Mouse (Mus musculus) liver, adult (tissue): Measurements from ENCODE around the gene Hnrnpa1.

Experiments
- GATA4 ChIP-seq: IDR thresholded peaks from 2 replicates; pipeline ENCODE4 v1.6.1; 2014; ENCODE audit warnings: mild to moderate bottlenecking, low read length; ENCODE audit not compliant: insufficient replicate concordance

Gene Hnrnpa1

DNA sequence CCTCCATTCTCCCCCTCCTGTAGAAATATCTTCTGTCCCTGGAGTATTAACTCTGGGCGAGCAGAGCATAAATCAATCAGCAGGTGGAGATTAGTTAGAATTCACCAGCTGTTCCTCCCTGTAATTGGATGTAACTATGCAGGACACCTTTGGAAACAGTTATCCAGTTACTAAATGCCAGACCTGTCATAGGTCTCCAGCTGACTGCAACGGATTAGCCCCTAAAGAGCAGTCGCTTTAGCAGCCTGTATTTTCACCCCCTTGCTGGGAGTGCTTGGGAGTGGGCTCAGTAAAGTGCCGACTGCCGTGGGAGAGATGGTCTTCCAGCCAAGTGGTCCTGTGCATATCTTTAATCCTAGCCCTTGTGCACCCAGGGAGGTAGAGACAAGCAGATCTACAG lies 49.4 kb downstream of the Hnrnpa1 start:
- TF ChIP-seq GATA4: no peak

DNA sequence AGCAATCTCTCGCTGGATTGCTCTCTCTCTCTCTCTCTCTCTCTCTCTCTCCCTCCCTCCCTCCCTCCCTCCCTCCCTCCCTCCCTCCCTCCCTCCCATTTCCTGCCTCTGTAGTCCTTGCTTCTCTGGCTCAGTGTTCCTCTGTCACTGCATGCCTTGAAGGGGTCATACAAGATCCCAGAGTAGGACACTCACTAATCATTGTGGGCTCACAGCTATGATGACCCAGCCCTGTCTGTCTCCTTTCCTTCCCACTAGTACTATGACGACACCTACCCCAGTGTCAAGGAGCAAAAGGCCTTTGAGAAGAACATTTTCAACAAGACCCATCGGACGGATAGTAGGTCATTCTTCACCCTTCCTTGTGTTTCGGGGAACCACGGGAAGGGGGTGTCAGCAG lies 50.2 kb downstream of the Hnrnpa1 start:
- no peak for TF ChIP-seq GATA4

GRCm38 (mm10) chr15:103290843-103291242 lies 50.6 kb downstream of the Hnrnpa1 start:
- no peak for TF ChIP-seq GATA4

GRCm38 (mm10) chr15:103292673-103293345 lies 52.6 kb downstream of the Hnrnpa1 start:
- no peak for TF ChIP-seq GATA4

DNA sequence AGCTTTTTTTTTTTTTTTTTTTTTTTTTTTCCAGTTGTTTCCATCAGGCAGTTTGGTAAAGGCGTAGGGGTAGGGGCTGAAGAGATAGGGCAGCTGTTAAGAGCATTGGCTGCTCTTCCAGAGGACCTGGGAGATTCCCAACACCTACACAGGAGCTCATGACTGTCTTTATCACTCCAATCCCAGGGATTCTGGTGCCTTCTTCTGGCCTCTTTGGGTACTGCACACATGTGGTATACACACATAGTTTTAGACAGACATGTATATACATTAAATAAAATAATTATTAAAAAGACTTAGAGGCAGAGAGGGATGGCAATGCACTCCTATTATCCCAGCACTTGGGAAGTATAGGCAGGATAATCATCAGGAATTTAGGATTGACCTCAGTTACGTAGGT lies 53.1 kb downstream of the Hnrnpa1 start:
- TF ChIP-seq GATA4: no peak

DNA sequence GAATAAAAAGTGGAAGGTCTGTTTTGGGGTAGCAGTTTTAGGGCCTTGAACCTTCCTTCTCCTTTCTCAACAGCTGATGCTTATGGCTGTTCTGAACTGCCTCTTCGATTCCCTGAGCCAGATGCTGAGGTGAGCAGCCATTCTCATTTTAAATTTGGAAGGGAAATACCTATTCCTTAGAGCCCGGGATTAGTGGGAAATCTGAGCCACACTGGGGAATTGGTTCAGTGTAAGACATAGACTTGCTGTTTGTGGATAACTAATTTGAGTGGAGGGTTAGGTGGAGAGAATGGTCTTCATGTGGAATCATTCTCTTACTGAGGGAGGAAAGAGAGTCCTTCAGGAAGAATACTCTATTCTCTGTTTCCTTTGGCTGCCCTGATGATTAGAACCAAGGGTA lies 54.4 kb downstream of the Hnrnpa1 start:
- no peak for TF ChIP-seq GATA4

DNA sequence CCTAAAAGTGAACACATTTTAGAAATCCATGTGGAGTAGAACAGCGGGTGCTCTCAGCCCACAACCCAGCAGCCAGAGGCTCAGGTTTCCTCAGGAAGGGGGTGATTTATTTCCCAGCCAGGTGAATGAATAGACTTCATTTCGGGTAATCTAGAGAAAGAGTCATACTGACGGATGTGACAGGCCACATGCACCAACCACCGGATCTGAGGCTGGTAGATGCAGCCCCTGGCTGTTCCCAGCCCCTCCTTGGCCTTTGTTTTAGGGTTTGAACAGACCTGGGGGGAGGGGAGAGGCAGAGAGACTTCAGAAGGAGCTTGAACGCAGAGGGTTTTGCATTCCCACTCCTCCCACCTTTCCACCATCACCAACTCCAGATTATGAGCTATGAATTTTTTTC lies 55.6 kb downstream of the Hnrnpa1 start:
- no peak for TF ChIP-seq GATA4
